Mouse (Mus musculus) cerebellum, postnatal 25 days (tissue): ENCODE measurements around the gene Pde4a.

Experiments
- DNase-seq, 2 experiments: peaks; one replicate each; pipeline ENCODE4 v3.0.0; 2021; ENCODE audit warnings: mixed read lengths in 2 of 2

Gene Pde4a

GRCm38 (mm10) chr9:21165041-21165951 lies at the start of gene Pde4a:
Gene Pde4a (plus strand): TSS chr9:21165714.
- peak in 1 of 2 experiments; percentile 52 for DNase-seq

DNA sequence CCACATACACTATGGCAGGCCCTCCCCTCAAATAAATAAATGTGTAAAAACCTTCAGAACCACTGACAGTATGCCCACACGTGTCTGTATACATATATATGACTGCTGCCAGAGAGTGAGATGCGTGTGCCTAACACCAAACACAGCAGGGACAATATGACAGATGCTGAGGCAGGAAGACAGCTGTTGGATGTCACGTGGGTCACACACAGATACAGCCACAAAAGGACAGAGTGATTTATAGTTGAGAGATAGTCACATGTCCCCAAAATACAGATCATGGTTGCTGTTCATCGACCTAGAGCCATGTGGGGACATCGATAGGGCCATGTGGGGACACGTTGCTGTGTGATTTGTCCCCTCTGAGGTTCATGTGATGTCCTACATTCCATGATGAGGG lies 48.4 kb upstream of the Pde4a start:
- DNase-seq: no peak

GRCm38 (mm10) chr9:21121483-21121882 lies 44.0 kb upstream of the Pde4a start:
- DNase-seq: no peak

GRCm38 (mm10) chr9:21124837-21125236 lies 40.7 kb upstream of the Pde4a start:
- DNase-seq: no peak

- DNase-seq: no peak
Observed at GRCm38 (mm10) chr9:21125502-21126258, 39.8 kb upstream of the Pde4a start.

DNA sequence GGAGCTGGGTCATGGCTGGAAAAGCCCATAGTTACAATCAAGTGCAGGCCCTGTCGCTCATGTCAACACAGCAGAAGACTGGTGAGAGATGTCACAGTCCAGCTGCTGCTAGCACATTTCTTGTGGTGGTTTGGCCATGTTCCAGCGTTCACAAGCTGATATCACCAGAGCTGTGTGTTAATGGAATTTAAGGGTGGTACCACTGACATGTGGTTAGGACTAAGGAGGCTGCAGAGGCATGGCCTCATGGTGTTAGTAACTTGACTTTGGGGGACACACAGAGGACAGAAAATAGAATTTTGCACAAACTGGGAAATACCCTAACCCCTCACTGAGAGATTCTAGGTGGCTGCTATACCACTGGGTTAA lies 39.3 kb upstream of the Pde4a start:
- DNase-seq: no peak

DNA sequence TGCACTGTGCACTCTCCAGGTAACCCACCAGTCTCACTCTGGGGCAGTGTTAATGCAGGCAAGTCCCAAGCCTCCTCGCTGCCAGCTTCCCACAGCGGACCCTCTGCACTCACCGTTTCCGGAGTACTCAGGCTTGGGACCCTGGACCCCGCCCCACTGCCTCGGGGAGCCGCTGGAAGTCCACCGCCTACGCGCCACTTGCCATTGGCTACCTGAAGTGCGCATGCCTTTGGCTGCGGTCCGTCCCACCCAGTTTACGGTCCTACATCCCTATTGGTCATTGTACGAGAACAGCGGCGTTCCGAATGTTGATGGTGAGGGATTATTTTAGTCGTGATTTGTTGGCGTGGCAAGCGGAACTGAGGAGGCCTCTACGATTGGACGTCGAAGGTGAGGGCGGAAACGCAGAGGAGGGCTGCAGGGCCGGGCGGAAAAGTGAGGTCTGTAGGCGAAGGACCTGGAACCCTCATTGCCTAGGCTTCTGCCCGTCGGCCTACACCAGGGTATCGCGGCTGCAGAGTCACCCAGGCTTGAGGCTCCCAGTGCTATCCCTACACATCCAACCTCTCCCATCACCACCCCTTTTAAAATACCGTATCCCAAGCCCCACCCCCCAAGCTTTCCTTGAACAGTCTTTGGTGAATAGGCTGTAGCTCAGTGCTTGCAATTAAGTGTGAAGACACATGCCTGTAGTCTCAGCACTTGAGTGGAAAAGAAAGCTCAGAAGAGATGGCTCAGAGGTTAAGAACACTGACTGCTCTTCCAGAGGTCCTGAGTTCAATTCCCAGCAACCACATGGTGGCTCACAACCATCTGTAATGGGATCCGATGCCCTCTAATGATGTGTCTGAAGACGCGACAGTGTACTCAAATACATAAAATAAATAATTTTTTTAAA lies 34.2 kb upstream of the Pde4a start, which contains the start of gene Tyk2:
TSS of gene Tyk2 (minus strand) at position 185 of the 898 bp plus-strand sequence.
- DNase-seq: peak; percentile 87 to 91

DNA sequence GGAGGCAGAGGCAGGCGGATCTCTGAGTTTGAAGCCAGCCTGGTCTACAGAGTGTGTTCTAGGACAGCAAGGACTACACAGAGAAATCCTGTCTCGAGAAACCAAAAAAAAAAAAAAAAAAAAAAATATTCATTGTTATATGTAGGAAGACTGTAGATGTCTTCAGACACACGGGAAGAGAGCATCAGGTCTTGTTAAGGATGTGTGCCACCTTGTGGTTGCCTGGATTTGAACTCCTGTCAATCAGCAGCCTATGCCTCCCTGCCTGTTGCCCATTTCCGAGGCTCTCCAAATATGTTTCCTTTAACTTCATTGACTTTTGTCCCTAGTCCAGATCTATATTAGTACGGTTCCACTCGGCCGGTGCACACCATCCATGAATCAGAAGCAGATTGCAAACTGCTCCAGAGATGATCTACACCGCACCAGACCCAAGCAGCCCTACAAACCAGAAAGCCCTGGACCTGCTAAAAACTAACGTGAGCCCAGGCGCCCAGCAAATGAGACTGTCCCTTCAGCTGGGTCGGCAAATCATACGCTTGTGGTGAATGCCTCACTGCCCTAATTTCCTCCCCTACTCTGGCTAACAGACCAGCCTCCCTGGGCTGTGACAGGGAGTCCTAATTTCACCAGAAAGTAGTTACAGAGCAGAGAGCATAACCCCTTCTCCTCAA lies 33.3 kb upstream of the Pde4a start:
- DNase-seq: peak in 1 of 2 experiments; percentile 35

- no peak for DNase-seq
Observed at GRCm38 (mm10) chr9:21133064-21133707, 32.3 kb upstream of the Pde4a start.

DNA sequence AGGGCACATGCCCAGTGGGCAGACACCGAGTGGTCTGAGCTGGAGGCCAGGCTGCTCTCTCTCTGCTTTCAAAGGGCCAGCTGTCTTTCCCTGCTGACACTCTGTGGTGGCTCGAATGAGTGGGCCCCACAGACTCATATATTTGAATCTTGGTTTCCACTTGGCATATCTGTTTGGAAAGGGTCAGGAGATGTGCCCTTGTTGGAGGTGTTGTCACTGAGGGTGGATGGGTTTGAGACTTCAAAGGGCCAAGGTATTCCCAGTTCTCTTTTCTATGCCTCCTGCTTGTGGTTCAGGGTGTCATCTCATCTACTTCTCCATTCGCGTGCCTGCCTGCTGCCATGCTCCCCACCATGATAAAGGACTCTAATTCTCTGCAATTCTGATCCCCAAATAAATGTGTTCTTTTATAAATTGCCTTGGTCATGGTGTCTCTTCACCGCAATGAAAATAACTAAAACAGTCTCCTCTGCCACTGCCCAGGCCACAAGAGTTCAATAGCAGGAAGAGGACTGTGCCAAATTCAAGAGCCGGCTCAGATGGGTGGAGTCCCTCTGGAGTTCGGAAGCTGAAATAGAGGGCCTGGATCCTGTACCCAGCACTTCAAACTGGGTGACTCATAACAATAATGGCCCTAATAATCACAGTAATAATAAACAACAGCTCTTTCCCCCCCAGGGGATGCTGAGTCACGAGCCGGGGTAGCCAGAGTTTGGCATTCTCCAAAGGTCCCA lies 30.8 kb upstream of the Pde4a start:
- DNase-seq: no peak

DNA sequence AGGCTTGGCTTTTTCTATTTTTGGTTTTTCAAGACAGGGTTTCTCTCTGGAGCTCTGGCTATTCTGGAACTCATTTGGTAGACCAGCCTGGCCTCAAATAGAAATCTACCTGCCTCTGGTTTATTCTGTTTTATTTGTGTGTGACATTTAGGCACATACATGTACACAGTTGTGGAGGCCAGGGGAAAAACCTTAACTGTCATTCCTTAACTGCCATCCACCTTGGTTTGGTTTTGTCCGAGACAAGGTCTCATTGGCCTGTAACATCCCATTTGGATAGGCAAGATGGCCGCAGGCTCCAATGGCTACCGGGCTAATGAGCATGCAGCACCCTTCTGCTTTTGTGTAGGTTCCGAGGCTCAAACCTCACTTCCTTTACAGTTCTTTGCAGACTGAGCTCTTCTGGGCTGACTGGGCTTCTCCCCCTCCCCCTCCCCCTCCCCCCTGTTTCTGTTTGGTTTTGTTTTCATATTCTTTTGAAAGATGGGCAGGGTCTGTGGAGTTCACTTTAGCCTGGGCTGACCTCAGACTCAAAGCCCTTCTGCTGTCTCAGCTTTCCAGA lies 30.1 kb upstream of the Pde4a start:
- peak in 1 of 2 experiments; percentile 9 for DNase-seq

DNA sequence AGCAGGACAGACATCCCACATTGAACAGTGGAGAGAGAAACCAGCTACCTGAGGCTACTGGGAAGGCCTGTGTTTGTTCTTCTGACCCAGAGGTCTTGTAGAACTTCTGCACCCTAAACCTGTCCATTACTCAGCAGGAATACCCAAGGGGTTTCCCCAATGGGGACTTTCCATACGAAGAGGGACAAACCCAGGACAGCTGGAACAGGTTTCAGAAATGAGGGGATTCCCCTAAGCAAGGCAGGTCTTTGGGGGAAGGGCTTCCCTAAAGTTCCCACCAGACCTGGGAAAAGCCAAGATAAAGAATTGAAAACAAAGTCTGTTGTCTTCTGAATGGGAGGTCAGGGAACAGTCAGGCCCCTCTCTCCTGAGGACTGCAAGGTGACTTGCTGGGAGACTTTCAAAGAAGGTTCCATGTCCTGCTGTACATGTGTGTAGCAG lies 29.6 kb upstream of the Pde4a start:
- no peak for DNase-seq

DNA sequence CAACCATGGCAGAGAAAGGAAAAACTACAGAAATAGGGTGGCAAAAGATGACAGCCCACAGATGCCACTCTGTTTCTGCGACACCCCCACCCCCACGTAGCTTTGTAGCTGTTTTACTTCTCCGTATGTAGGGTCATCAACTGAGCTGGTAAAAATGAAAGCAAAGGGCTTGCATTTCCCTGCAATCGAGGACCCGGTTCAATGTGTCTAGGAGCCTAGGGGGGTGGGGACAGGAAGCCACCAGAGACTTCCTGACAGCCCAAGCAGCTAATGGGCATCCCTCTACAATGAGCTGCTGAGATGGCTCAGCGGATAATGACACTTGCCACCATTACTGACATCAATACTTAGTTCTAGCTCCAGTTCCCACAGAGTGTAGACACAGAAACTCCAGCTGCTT lies 29.1 kb upstream of the Pde4a start:
- peak in 1 of 2 experiments; percentile 1 for DNase-seq

- DNase-seq: peak; percentile 53 to 77
Observed at GRCm38 (mm10) chr9:21137229-21137628, 28.3 kb upstream of the Pde4a start.

DNA sequence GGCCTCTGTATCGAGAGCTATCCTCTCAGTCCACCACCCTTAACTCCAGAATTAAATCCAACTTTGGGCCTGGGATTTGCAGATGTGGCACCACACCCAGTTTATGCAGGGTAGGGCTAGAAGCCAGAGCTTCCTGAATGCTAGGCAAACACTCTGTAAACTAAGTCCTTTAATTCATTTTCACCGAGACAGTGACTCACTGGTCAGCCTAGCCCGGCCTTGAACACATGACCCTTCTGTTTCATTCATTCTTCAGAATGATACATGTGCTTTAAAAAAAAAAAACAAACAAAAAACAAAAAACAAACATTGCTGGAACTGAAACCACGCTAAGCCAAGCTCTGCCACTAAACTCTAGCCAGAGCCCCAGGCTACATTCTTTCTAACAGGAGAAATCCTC lies 27.1 kb upstream of the Pde4a start:
- peak in 1 of 2 experiments; percentile 1 for DNase-seq

DNA sequence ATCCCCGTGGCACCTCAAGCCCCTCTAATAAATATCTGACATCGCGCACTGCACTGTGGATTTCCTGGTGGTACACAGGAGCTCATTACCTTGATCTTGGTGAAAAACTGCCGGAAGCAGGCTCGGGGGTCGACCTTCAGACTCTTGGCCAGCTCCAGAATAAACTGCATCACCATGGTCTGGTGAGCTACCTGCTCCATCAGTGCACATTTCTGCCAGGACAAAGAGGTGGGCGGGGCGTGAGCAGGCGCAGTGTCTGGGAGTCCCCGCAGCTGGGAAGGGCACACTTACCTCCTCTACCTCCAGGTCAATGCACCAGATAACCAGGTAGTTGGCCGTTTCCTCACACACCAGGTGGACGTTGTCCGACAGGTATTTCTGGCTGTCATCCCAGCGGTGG lies 23.6 kb upstream of the Pde4a start:
- no peak for DNase-seq

DNA sequence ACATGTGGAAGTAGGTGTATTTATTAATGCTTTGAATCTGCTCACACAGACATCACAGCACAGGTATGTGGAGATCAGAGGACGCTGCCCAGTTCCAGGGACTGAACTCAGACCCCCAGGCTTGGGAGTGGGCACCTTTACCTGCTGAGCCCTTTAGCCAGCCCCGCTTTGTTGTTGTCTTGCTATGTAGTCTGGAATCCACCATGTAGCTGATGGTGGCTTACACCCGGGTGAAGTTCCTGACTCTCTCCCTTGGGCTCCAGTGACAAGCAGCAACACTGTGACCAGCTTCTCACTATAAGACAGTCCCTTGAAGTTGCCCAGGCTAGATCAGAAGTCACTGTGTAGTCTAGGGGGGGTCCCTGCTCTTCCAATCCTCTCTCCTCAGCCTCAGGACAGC lies 21.2 kb upstream of the Pde4a start:
- peak in 1 of 2 experiments; percentile 1 for DNase-seq

DNA sequence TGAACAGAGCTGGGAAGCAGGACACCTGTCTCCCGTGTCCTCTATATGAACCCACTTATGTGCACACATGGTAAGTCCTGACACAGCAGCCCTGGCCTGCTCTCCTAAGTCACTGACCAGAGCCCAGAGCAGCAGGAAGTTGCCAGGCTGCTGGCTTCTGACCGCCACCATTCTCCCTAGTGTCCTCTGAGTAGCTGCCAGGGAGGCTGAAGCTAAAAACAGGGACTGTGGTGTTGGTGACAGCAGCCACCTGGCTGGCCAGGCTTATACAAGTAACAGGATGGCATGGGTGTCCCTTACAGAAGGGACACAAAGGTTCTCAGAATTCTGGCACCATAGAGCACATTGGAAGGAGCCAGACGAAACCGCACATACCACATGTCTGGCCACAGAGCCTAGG lies 20.1 kb upstream of the Pde4a start:
- DNase-seq: peak in 1 of 2 experiments; percentile 3

- peak in 1 of 2 experiments; percentile 3 for DNase-seq
Observed at GRCm38 (mm10) chr9:21146722-21147121, 18.8 kb upstream of the Pde4a start.

- DNase-seq: no peak
Observed at GRCm38 (mm10) chr9:21148427-21148826, 17.1 kb upstream of the Pde4a start.
